Mouse (Mus musculus): ENCODE results near the gene Cdh5. TPM values are rescaled to one million over a fixed set of nuclear protein-coding genes. Genes with fewer than 3 reads are reported as not detected.
"Not testable (repeated sequence)": the region's sequence is repeated elsewhere in the genome, so short reads cannot be mapped to it uniquely, and the experiment has no call there.

The Cdh5 gene
- total and polyA plus RNA-seq, 2 experiments = 14.9 to 21.5 TPM

DNA sequence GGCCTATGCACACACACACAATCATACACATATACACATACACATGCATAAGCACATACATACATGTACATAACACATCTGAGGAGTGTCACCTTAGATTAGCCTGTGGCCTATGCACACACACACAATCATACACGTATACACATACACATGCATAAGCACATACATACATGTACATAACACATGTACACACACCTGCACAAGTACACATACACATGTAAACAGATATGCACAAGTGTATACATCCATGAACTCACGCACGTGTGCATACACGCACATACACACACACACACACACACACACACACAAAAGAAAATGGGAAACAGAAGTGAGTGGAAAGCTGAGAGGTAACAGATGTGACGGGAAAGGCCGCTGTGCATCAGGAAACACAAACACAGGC is 26.3 kb upstream of the Cdh5 start:
- H3K27ac ChIP-seq (replicated peaks; ENCODE audit: insufficient read depth, low read depth, low read length) = no peak overlapping the region
- no peak overlapping the region for H3K9ac ChIP-seq (ENCODE audit: low read depth, low read length)
- H3K27me3 ChIP-seq (ENCODE audit: control insufficient read depth, insufficient read depth, low read length) = no peaks in the 10 kb centered on the region
- no peak for DNase-seq (ENCODE audit: extremely low read depth, low read depth, low spot score)
- no peaks in the 10 kb centered on the region for H3K36me3 ChIP-seq (ENCODE audit: control insufficient read depth, insufficient read depth, low read length)
- 0 out of 2 replicates have a peak, but pooled peaks cover 1% of the 10 kb centered on the region for H3K4me1 ChIP-seq (ENCODE audit: control insufficient read depth, insufficient read depth, low read length)
- H3K79me2 ChIP-seq (ENCODE audit: control insufficient read depth, insufficient read depth, low read length) = no peaks in the 10 kb centered on the region
- no peak overlapping the region for H3K4me3 ChIP-seq (ENCODE audit: insufficient read depth, low read depth, low read length)
- 91% methylated on average over 6 of the region's 6 CpGs for WGBS
- TF ChIP-seq CTCF (IDR thresholded peaks at IDR 0.05; ENCODE audit: low read depth, low read length) (no peak), POLR2A (IDR thresholded peaks at IDR 0.05; ENCODE audit: extremely low read depth, insufficient read depth, low read length) (no peak)

DNA sequence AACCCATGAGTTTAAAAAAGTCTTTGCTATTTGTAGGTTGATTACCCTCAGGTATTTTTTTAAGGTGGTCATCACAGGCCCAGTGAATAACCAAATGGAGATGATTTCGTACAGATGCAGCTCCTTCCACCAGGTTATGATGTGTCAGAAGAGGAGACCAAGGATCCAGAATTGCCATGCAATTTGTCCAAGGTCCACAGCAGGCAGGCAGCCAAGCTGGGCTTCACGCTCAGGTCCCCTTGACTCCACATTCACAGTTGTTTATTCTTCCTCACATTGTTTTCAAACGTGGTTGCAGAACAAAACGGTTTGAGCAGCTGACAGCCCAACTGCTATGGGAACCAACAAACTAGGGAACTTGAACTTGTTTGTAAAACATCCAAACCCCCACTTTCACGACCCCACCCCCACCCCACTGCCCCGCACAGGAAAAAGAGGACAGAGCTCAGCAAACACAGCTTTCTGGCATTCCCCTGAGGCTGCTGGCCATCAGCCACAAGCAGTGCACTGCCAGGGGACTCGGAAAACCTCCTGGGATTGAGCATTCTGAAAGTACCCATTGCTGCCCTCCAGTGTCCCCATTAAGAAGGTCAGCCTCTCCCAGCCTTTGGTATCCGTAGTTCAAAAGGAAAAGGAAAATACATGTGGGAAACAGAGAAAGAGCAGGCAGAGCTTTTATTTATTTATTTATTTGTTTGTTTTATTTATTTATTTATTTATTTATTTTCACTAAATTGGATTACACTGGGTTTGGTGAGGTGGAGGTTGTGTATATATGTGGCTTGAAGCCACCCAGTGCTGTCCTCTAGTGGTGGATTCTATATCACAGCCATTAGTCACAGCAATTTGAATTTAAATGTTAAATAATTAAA is 24.6 kb upstream of the Cdh5 start:
- Histone ChIP-seq H3K79me2 (ENCODE audit: control insufficient read depth, insufficient read depth, low read length) (no peaks in the 10 kb centered on the region), H3K4me3 (ENCODE audit: insufficient read depth, low read depth, low read length) (no peak overlapping the region), H3K27ac (replicated peaks; ENCODE audit: insufficient read depth, low read depth, low read length) (no peak overlapping the region), H3K9ac (ENCODE audit: low read depth, low read length) (no peak overlapping the region), H3K27me3 (ENCODE audit: control insufficient read depth, insufficient read depth, low read length) (no peaks in the 10 kb centered on the region), H3K4me1 (ENCODE audit: control insufficient read depth, insufficient read depth, low read length) (0 out of 2 replicates have a peak, but pooled peaks cover 1% of the 10 kb centered on the region), H3K36me3 (ENCODE audit: control insufficient read depth, insufficient read depth, low read length) (no peaks in the 10 kb centered on the region)
- peak; percentile 20; the same call in 1 of the 2 replicates for TF ChIP-seq CTCF (IDR thresholded peaks at IDR 0.05; ENCODE audit: low read depth, low read length)
- no peak for TF ChIP-seq POLR2A (IDR thresholded peaks at IDR 0.05; ENCODE audit: extremely low read depth, insufficient read depth, low read length)
- 11% methylated on average over 8 of the region's 8 CpGs for WGBS
- DNase-seq (ENCODE audit: extremely low read depth, low read depth, low spot score) = peak; percentile 53

DNA sequence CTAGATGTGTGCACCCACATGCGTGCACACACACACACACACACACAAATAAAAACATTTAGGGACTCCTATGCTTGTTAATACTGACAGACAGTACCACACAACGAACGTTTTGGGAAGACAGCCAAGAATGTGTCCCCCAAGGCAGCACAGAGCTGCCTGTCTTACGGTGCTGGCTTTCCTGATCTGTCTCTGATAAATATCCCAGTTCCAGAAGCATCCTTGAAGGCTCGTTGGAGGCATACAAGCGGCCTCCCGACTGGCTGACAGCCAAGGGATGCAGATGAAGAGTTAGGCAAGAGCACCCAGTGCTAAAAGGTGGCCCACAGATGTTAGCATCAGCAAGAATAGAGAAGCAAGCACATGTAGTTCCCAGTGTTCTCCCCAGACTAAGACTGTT is 23.3 kb upstream of the Cdh5 start:
- no peaks in the 10 kb centered on the region for H3K79me2 ChIP-seq (ENCODE audit: control insufficient read depth, insufficient read depth, low read length)
- WGBS = 63% methylated on average over 7 of the region's 7 CpGs
- no peaks in the 10 kb centered on the region for H3K27me3 ChIP-seq (ENCODE audit: control insufficient read depth, insufficient read depth, low read length)
- H3K9ac ChIP-seq (ENCODE audit: low read depth, low read length) = no peak overlapping the region
- H3K4me3 ChIP-seq (ENCODE audit: insufficient read depth, low read depth, low read length) = no peak overlapping the region
- H3K4me1 ChIP-seq (ENCODE audit: control insufficient read depth, insufficient read depth, low read length) = 0 out of 2 replicates have a peak, but pooled peaks cover 1% of the 10 kb centered on the region
- no peak for TF ChIP-seq CTCF (IDR thresholded peaks at IDR 0.05; ENCODE audit: low read depth, low read length)
- no peak for TF ChIP-seq POLR2A (IDR thresholded peaks at IDR 0.05; ENCODE audit: extremely low read depth, insufficient read depth, low read length)
- H3K27ac ChIP-seq (replicated peaks; ENCODE audit: insufficient read depth, low read depth, low read length) = no peak overlapping the region
- DNase-seq (ENCODE audit: extremely low read depth, low read depth, low spot score) = no peak
- no peaks in the 10 kb centered on the region for H3K36me3 ChIP-seq (ENCODE audit: control insufficient read depth, insufficient read depth, low read length)

DNA sequence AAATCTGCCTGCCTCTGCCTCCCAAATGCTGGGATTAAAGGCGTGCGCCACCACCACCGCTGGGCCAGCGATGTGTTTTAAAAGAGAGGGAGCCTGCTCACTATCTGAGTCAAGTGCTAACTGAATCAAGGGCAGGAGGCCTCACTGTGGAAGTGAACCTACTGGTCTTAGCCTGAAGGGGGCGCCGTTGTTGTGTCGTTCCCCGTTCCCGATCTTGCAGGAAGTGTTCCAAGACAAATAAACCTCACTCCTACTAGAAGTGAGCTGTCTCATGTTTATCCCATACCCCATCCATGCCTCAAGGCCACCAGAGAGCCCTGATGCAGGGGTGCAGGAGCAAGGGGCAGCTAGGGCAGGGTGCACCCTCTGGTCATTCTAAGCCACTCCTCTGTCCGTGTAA is 16.1 kb upstream of the Cdh5 start:
- Histone ChIP-seq H3K27me3 (ENCODE audit: control insufficient read depth, insufficient read depth, low read length) (no peaks in the 10 kb centered on the region), H3K27ac (replicated peaks; ENCODE audit: insufficient read depth, low read depth, low read length) (no peak overlapping the region), H3K79me2 (ENCODE audit: control insufficient read depth, insufficient read depth, low read length) (no peaks in the 10 kb centered on the region), H3K9ac (ENCODE audit: low read depth, low read length) (no peak overlapping the region), H3K4me1 (ENCODE audit: control insufficient read depth, insufficient read depth, low read length) (no peaks in the 10 kb centered on the region), H3K36me3 (ENCODE audit: control insufficient read depth, insufficient read depth, low read length) (no peaks in the 10 kb centered on the region), H3K4me3 (ENCODE audit: insufficient read depth, low read depth, low read length) (no peak overlapping the region)
- DNase-seq (ENCODE audit: extremely low read depth, low read depth, low spot score) = no peak
- 69% methylated on average over 10 of the region's 10 CpGs for WGBS
- TF ChIP-seq CTCF (IDR thresholded peaks at IDR 0.05; ENCODE audit: low read depth, low read length) (peak; percentile 49), POLR2A (IDR thresholded peaks at IDR 0.05; ENCODE audit: extremely low read depth, insufficient read depth, low read length) (no peak)

DNA sequence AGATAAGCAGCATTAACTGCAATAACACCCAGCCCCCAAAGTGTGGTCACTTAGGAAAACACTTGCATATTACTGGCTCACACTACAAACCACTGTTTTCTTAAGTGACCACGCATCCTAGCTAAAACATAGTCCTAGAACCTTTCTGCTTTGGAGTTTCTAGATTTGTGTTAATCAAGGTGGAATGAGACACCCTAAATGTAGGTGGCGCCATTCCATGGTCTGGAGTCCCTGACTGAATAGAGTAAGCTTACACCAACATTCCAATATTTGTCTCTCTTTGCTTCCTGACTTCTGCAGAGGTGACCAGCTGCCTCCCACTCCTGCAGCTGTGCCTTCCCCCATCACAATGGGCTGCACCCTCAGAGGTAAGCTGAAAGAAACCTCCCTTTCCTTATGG is 14.8 kb upstream of the Cdh5 start:
- H3K9ac ChIP-seq (ENCODE audit: low read depth, low read length) = no peak overlapping the region
- no peak for DNase-seq (ENCODE audit: extremely low read depth, low read depth, low spot score)
- no peaks in the 10 kb centered on the region for H3K79me2 ChIP-seq (ENCODE audit: control insufficient read depth, insufficient read depth, low read length)
- no peaks in the 10 kb centered on the region for H3K4me1 ChIP-seq (ENCODE audit: control insufficient read depth, insufficient read depth, low read length)
- 86% methylated on average over 2 of the region's 2 CpGs for WGBS
- no peaks in the 10 kb centered on the region for H3K27me3 ChIP-seq (ENCODE audit: control insufficient read depth, insufficient read depth, low read length)
- no peak overlapping the region for H3K27ac ChIP-seq (replicated peaks; ENCODE audit: insufficient read depth, low read depth, low read length)
- TF ChIP-seq CTCF (IDR thresholded peaks at IDR 0.05; ENCODE audit: low read depth, low read length) = no peak
- TF ChIP-seq POLR2A (IDR thresholded peaks at IDR 0.05; ENCODE audit: extremely low read depth, insufficient read depth, low read length) = no peak
- no peak overlapping the region for H3K4me3 ChIP-seq (ENCODE audit: insufficient read depth, low read depth, low read length)
- H3K36me3 ChIP-seq (ENCODE audit: control insufficient read depth, insufficient read depth, low read length) = no peaks in the 10 kb centered on the region

DNA sequence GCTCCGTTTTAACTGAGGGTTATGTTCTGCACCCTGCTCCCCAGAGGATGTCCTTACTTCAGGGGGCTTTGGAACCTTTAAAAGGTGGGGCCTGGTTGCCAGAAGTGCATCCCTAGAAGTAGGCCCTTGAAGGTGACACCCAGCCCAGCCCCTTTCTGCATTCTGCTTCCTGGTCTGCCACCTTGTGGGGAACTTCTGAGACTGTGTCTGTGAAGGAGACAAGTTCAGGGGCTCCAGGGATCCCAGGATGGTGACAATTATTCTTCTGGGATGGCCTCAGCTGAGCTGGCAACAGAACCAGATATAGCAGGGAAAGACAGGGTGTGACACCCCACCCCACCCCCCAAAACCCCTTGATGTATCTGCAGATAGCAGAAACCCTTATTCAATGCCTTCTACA is 14.3 kb upstream of the Cdh5 start:
- TF ChIP-seq CTCF (IDR thresholded peaks at IDR 0.05; ENCODE audit: low read depth, low read length) (no peak), POLR2A (IDR thresholded peaks at IDR 0.05; ENCODE audit: extremely low read depth, insufficient read depth, low read length) (no peak)
- H3K4me1 ChIP-seq (ENCODE audit: control insufficient read depth, insufficient read depth, low read length) = no peaks in the 10 kb centered on the region
- H3K27ac ChIP-seq (replicated peaks; ENCODE audit: insufficient read depth, low read depth, low read length) = no peak overlapping the region
- H3K79me2 ChIP-seq (ENCODE audit: control insufficient read depth, insufficient read depth, low read length) = no peaks in the 10 kb centered on the region
- no peak for DNase-seq (ENCODE audit: extremely low read depth, low read depth, low spot score)
- H3K27me3 ChIP-seq (ENCODE audit: control insufficient read depth, insufficient read depth, low read length) = no peaks in the 10 kb centered on the region
- H3K36me3 ChIP-seq (ENCODE audit: control insufficient read depth, insufficient read depth, low read length) = no peaks in the 10 kb centered on the region
- H3K4me3 ChIP-seq (ENCODE audit: insufficient read depth, low read depth, low read length) = no peak overlapping the region
- H3K9ac ChIP-seq (ENCODE audit: low read depth, low read length) = no peak overlapping the region
- 73% methylated on average over 1 of the region's 1 CpGs for WGBS

DNA sequence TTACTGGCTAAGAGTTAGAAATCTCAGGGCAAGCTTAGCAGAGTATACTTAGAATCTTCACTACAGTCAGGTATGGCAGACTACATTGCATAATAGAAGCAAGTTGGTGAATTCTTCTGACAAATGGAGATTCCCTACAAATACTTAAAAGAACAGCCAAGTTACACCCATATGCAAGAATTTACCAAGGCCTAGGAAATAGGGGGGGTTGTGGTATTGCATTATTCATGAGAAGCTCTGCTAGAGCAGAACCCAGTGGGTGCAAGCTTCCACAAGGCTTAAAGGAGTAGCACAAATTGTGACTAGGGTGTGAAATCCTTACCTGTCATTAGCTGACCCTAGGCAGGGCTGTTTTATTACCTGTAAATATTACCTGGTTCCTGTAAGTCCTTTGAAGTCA is 13.5 kb upstream of the Cdh5 start:
- not testable (repeated sequence) for H3K27ac ChIP-seq (replicated peaks; ENCODE audit: insufficient read depth, low read depth, low read length); H3K9ac ChIP-seq (ENCODE audit: low read depth, low read length); H3K36me3 ChIP-seq (ENCODE audit: control insufficient read depth, insufficient read depth, low read length); H3K79me2 ChIP-seq (ENCODE audit: control insufficient read depth, insufficient read depth, low read length); H3K4me1 ChIP-seq (ENCODE audit: control insufficient read depth, insufficient read depth, low read length); H3K4me3 ChIP-seq (ENCODE audit: insufficient read depth, low read depth, low read length); DNase-seq (ENCODE audit: extremely low read depth, low read depth, low spot score); H3K27me3 ChIP-seq (ENCODE audit: control insufficient read depth, insufficient read depth, low read length)
